Mouse (Mus musculus): ENCODE results near the gene Hoxb8.

Gene Hoxb8

GRCm38 (mm10) chr11:96332618-96333032, 50.9 kb downstream of the Hoxb8 start:
- no peak for DNase-seq (ENCODE audit: low spot score in 2 of 2)

- DNase-seq (ENCODE audit: low spot score in 2 of 2): no peak
These were observed 51.7 kb downstream of the Hoxb8 start for GRCm38 (mm10) chr11:96333241-96334001.

GRCm38 (mm10) chr11:96334002-96334364, 52.3 kb downstream of the Hoxb8 start:
- no peak for DNase-seq (ENCODE audit: low spot score in 2 of 2)

Measured in frontal cortex, postnatal 25 days (tissue).